Mouse (Mus musculus): Measurements from ENCODE around the gene Gpr162.

DNA sequence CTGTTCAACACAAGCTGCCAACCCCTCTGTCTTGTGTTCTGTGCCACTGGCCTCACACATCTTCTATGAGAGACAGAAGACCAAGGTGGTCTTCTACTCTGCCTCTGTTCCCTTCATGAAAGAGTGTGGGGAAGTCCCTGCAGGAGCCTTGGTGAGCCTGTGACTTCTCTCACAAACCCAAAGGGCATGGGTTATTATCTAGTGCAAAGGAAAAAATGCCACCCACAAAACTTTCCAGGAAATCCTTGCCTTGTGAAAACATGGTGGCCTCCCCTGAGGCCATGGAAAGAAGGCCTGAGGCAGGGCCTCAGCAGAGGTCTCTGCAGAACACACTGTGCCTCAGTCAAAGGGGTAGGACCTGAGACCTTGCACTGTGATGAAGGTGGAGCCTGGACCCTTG lies 38.1 kb upstream of the Gpr162 start:
- TF ChIP-seq CTCF (IDR thresholded peaks at IDR 0.05; ENCODE audit: low read depth) = no peak
- no peak for TF ChIP-seq EP300 (optimal IDR thresholded peaks at IDR 0.05)

Data from stomach, postnatal 0 days (tissue).